Mouse (Mus musculus) bone marrow macrophage, adult 2 months (primary cell): ENCODE measurements around the gene Gdpgp1. TPM values are rescaled to one million over a fixed set of nuclear protein-coding genes. Genes with fewer than 3 reads are reported as not detected.

Experiments used
- H3K27ac ChIP-seq: 2 replicates; pipeline ENCODE4 v1.5.1; 2012; ENCODE audit warnings: low read depth, low read length; ENCODE audit not compliant: insufficient read depth
- H3K4me1 ChIP-seq: 2 replicates; pipeline ENCODE4 v1.6.1; 2012; ENCODE audit warnings: low read length; ENCODE audit not compliant: control insufficient read depth, insufficient read depth
- H3K4me3 ChIP-seq: 2 replicates; pipeline ENCODE4 v1.5.1; 2012; ENCODE audit warnings: mild to moderate bottlenecking, low read length, moderate library complexity; ENCODE audit not compliant: insufficient read depth
- CTCF ChIP-seq: IDR thresholded peaks from 2 replicates; pipeline ENCODE4 v1.5.1; 2012; ENCODE audit warnings: low read depth, mild to moderate bottlenecking, low read length, moderate library complexity
- POLR2A ChIP-seq: IDR thresholded peaks from 2 replicates; pipeline ENCODE4 v1.6.1; 2012; ENCODE audit warnings: mild to moderate bottlenecking, low read depth, low read length, borderline replicate concordance
- polyA plus RNA-seq: library from polyadenylated mRNA; stranded (reverse); fragments of >200 nt; gene quantifications from 2 replicates; pipeline ENCODE4 v1.2.4, GENCODE M21; 2012; ENCODE audit not compliant: missing spikeins, insufficient read depth, insufficient read length

The Gdpgp1 gene
- polyA plus RNA-seq, 1 experiment: 3.5 TPM

DNA sequence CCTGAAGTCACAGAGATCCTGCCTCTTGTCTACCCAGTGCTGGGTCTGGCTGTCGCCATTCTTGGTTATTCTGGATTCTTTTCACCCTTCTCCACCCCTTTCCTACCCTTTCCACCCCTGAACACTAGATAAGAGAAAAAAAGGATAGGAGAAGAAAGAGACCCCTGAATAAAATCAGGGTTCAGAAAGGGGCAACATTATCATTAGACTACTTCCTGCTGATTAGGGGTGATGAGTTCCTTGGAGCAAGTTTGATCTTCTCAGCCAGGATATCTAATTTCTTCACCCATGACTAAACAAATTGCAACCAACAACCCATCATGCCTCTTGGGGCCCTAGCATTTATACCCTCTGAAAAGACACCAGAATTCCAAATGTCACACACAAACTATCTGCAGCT is 35.1 kb downstream of the Gdpgp1 start:
- Histone ChIP-seq H3K4me1 (peaks cover 15% of the 10 kb centered on the region), H3K4me3 (no peak overlapping the region), H3K27ac (no peak overlapping the region)
- no peak for TF ChIP-seq CTCF
- TF ChIP-seq POLR2A: no peak

DNA sequence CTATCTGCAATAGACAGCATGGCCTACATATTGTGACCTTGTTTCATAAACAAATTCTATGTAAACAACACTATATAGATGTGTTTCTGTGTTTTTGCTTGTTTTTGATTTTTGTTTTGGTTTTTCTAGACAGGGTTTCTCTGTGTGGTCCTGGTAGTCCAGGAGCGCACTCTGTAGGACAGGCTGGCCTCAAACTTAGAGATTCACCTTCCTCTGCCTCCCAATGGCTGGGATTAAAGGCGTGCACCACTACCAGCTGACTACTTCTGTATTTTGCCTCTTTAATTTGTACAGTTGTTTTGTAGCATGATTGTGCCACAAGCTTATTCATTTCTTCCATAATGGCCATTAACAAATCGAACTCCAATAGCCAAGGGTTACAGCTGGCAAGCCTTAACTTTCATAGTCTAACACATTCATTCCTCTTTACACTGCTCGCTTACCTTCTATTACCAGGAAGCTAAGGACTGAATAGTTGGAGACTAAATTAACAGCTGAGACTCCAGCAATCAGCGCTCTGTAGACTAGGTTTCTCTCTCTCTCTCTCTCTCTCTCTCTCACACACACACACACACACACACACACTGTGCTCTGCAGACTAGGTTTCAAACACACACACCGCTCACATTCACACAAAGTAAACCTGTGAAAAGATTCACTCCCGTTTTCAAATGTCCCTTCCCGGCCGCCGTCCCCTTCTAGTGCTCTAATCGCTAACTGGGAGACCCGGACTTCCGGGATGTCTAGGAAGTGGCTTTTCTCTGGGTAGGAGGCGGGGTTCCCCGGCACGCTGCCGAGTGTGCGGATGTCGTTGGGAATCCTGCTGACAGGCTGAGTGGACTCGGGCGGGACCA is 36.5 kb downstream of the Gdpgp1 start, which contains the start of gene Vps33b:
Gene Vps33b, plus strand, starts transcription at position 753 of the 854 bp plus-strand sequence.
- TF ChIP-seq POLR2A: no peak
- H3K4me1 ChIP-seq: peaks cover 16% of the 10 kb centered on the region

DNA sequence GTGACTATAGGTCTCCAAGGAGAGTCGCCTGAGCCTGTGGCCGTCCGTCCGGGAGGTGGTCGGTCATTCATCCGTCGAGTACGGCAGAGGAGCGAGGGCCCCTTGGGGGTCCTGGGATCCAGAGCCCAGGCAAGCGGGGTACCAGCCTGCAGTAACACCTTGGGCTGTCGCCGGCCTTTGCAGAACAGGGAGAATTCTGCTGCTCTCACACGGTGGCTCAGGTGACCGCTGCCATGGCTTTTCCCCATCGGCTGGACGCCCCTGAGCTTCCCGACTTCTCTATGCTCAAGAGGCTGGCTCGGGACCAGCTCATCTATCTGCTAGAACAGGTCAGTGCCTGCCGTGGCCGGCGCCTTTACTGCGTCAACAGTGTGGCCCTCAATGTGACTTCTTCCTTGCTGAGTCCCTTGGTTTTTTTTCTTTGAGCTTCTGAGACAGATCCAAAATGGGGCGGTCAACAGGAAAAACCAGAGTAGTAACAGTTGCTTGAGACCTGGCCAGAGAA is 37.1 kb downstream of the Gdpgp1 start:
- peaks cover 16% of the 10 kb centered on the region for H3K4me1 ChIP-seq
- peak overlapping the region; percentile 94 for H3K4me3 ChIP-seq
- H3K27ac ChIP-seq: peak overlapping the region; percentile 60
- no peak for TF ChIP-seq POLR2A
- no peak for TF ChIP-seq CTCF

More for the DNA sequence above, 36.5 kb downstream of the Gdpgp1 start, which contains the start of gene Vps33b:
- peak within 1 kb of the TSS; percentile 94 for H3K4me3 ChIP-seq
- H3K27ac ChIP-seq: peak within 1 kb of the TSS; percentile 68

DNA sequence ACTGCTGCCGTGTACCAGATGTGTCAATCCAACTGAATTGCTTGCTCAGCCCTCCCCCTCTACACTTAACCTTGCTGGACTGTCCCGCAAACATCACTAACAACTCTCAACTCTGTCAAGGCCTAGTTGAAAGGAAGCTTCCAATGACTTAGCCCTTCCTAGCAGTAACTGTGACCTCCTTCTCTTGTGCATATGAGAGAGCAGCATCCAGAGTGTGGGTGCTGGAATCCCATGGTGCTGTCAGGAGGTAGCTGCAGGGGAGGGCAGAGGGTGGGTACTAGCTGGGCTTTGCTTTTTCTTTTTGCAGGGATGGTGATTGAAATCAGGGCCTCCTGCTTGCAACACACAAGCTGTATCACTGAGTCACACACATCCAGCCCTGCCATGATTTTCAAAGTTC is 40.8 kb downstream of the Gdpgp1 start:
- Histone ChIP-seq H3K4me3 (no peak overlapping the region), H3K4me1 (peaks cover 13% of the 10 kb centered on the region), H3K27ac (no peak overlapping the region)
- TF ChIP-seq CTCF (no peak), POLR2A (no peak)

DNA sequence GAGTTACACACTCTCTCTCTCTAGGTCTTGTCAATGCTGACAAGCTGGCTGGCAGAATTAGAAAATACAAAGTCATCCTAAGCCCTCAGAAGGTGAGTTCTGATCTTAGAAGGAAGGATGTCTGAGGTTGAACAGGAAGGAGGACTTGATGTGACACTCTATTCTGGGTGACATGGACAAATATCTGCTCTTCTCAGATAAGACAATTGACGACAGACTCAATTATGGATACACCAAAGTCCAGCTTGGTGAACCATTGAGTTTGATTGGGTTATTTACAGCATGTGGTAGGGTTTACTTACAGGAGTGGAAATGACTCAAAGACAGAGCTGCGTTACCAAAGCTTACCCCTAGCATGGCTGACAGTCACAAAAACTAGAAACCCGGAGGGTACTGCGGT is 43.7 kb downstream of the Gdpgp1 start:
- TF ChIP-seq CTCF (no peak), POLR2A (no peak)
- Histone ChIP-seq H3K4me3 (no peak overlapping the region), H3K4me1 (peaks cover 4% of the 10 kb centered on the region), H3K27ac (no peak overlapping the region)

DNA sequence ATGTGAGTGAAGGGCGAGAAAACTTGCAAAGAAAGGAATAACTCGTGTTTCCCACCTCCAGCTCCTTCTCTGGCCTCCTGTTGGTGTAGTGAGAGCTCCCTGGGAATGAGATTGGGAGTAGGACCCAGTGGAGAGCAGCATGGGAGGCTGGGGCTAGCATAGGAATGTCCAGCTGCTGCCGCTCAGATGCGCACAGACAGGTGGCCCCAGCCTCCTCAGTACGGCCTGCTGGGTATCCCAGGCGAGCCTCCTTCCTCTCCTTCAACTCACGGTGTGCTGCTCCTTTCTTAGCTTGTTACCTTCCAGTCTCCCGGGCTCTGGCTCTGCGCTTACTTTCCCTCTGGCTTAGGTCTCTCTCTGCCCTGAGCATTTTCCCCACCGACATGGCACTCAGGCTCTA is 47.4 kb downstream of the Gdpgp1 start:
- no peak for TF ChIP-seq POLR2A
- no peak for TF ChIP-seq CTCF
- no peak overlapping the region for H3K27ac ChIP-seq
- no peaks in the 10 kb centered on the region for H3K4me1 ChIP-seq
- no peak overlapping the region for H3K4me3 ChIP-seq

DNA sequence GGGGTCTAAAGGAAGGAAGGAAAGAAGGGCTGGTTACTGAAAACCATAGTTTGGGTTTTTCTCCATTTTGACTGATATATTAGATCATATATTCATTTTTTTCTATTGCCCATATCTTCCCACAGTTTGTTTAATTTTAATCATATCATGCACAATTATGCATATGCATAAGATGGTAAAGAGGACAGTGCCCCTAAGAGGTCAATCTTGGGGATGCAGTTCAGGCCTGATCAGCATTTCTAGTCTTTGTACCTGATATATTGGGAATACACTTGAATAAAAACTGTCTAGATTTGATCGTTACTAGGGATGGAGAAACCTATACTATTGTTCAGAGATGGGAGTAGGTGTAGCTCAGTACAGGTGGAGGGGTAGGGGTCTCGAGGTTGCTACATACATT is 48.3 kb downstream of the Gdpgp1 start:
- Histone ChIP-seq H3K4me1 (no peaks in the 10 kb centered on the region), H3K4me3 (no peak overlapping the region), H3K27ac (no peak overlapping the region)
- TF ChIP-seq POLR2A (no peak), CTCF (no peak)

DNA sequence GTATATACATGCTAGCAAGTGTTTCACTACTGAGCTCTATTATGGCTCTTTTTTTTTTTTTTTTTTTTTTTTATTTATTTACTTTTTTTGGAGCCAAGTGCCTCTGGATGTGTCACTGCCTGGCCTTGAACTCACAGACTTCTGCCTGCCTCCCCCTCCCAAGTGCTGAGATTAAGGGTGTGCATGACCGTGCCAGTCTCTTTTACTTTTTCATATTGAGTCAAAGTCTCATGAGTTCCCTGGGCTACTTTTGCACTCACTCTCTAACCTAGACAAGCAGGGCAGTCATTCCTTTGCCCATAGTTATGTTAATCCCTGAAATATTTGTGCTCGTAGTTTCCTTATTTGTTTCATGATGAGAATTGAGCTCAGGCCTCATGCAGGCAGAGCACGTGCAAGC is 49.0 kb downstream of the Gdpgp1 start:
- H3K4me1 ChIP-seq: no peaks in the 10 kb centered on the region
- no peak overlapping the region for H3K27ac ChIP-seq
- TF ChIP-seq POLR2A (no peak), CTCF (no peak)
- no peak overlapping the region for H3K4me3 ChIP-seq

DNA sequence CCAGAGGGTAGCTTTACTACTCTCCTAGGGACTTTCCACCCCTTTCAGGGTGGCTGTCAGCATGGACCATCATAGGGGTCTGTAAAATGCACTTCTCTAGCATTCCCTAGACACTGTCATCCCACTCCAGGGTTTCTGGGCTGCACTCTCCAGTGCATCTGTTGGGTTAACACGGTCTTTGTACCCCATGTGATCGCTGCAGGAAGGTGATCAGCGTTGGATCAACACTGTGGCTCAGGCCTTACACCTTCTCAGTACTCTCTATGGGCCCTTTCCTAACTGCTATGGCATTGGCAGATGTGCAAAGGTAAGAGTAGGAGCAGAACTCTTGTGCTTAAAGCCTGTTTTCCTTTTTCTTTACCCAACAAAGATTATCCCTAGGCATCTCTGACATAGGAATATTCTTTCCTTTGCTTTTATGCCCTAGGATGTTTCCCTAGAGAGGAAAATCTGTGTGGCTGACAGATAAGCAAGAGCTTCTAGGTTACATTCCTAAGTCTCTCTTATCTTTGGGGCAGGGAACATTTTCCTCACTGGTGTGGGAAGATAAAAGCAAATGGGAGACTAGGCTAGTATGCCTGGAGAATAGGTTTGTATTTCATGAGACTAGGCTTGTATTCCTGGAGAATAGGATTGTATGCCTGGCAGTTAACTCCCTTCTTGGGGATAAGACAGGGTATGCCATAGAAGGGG is 50.7 kb downstream of the Gdpgp1 start:
- no peak overlapping the region for H3K27ac ChIP-seq
- no peak overlapping the region for H3K4me3 ChIP-seq
- TF ChIP-seq POLR2A (no peak), CTCF (no peak)
- no peaks in the 10 kb centered on the region for H3K4me1 ChIP-seq

DNA sequence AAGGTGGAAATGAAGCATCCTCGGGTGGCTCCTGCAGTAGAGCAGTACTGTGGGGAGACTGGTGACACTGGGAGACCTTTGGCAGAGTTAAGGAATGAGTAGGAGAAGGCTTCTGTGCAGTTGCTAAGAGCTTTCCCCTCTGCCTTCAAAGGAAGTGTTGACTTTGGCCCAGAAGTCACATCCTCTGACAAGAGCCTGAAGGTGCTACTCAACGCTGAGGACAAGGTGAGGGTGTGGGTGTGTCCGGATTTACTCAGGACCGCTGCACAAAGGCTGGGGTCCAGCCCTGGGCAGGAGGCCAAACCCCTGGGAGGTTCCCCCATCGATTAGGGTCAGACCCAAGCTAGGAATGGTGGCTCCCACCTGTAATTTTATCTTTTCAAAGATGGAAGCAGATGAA is 51.7 kb downstream of the Gdpgp1 start:
- no peak overlapping the region for H3K4me3 ChIP-seq
- TF ChIP-seq CTCF (no peak), POLR2A (no peak)
- no peaks in the 10 kb centered on the region for H3K4me1 ChIP-seq
- no peak overlapping the region for H3K27ac ChIP-seq
